Mouse (Mus musculus) myocyte (in vitro differentiated cells): ENCODE data around the gene Hpgd. TPM values are rescaled to one million over a fixed set of nuclear protein-coding genes. Genes with fewer than 3 reads are reported as not detected.

ENCODE experiments used
- H3K27me3 ChIP-seq: one replicate; pipeline ENCODE4 v1.6.1; 2011; ENCODE audit not compliant: control insufficient read depth, insufficient read depth, insufficient read length
- H3K36me3 ChIP-seq: one replicate; pipeline ENCODE4 v1.6.1; 2011; ENCODE audit not compliant: control insufficient read depth, insufficient read depth
- H3K4me2 ChIP-seq: one replicate; pipeline ENCODE4 v1.6.1; 2011; ENCODE audit warnings: low read depth, control low read depth
- H3K4me3 ChIP-seq: one replicate; pipeline ENCODE4 v1.5.1; 2011; ENCODE audit warnings: mild to moderate bottlenecking, control low read depth, moderate library complexity
- H3K79me2 ChIP-seq: one replicate; pipeline ENCODE4 v1.6.1; 2011; ENCODE audit not compliant: control insufficient read depth, insufficient read depth
- H3ac ChIP-seq: one replicate; pipeline ENCODE4 v1.6.1; 2011; ENCODE audit not compliant: control insufficient read depth, insufficient read length
- CEBPB ChIP-seq: IDR thresholded peaks from 2 replicates; pipeline ENCODE4 v1.6.1; 2011; ENCODE audit warnings: mild to moderate bottlenecking, moderate library complexity; ENCODE audit not compliant: poor library complexity, insufficient read depth, severe bottlenecking
- E2F4 ChIP-seq: IDR thresholded peaks from one replicate; pipeline ENCODE4 v1.6.1; 2011; ENCODE audit warnings: mild to moderate bottlenecking, control low read depth, moderate library complexity; ENCODE audit not compliant: insufficient read depth
- MAX ChIP-seq: IDR thresholded peaks from one replicate; pipeline ENCODE4 v1.6.1; 2011; ENCODE audit warnings: low read depth, mild to moderate bottlenecking, control low read depth
- MYOD1 ChIP-seq, 3 experiments: IDR thresholded peaks; one replicate each; pipeline ENCODE4 v1.6.1; 2011; ENCODE audit warnings: control low read depth in 2 of 3, low read depth in 2 of 3, mild to moderate bottlenecking in 2 of 3, moderate library complexity in 1 of 3; ENCODE audit not compliant: insufficient read length in 2 of 3, control insufficient read depth in 1 of 3
- MYOG ChIP-seq, 3 experiments: IDR thresholded peaks; one replicate each; pipeline ENCODE4 v1.6.1; 2011; ENCODE audit warnings: control low read depth in 2 of 3, low read depth in 2 of 3, mild to moderate bottlenecking in 2 of 3; ENCODE audit not compliant: insufficient read length in 2 of 3, control insufficient read depth in 1 of 3, insufficient read depth in 1 of 3
- POLR2A ChIP-seq: IDR thresholded peaks from one replicate; pipeline ENCODE4 v1.6.1; 2011; ENCODE audit warnings: low read depth, mild to moderate bottlenecking, control low read depth, moderate library complexity; ENCODE audit not compliant: insufficient read length
- POLR2AphosphoS2 ChIP-seq: IDR thresholded peaks from one replicate; pipeline ENCODE4 v1.6.1; 2011; ENCODE audit warnings: low read depth, control low read depth; ENCODE audit not compliant: insufficient read length
- REST ChIP-seq: IDR thresholded peaks from one replicate; pipeline ENCODE4 v1.6.1; 2011; ENCODE audit warnings: mild to moderate bottlenecking, control low read depth, moderate library complexity; ENCODE audit not compliant: insufficient read depth, insufficient read length
- SRF ChIP-seq: IDR thresholded peaks from one replicate; pipeline ENCODE4 v1.6.1; 2011; ENCODE audit warnings: low read depth; ENCODE audit not compliant: control insufficient read depth, insufficient read length
- TCF12 ChIP-seq: IDR thresholded peaks from one replicate; pipeline ENCODE4 v1.6.1; 2011; ENCODE audit warnings: mild to moderate bottlenecking, control low read depth; ENCODE audit not compliant: poor library complexity, insufficient read depth, severe bottlenecking
- TCF3 ChIP-seq: IDR thresholded peaks from one replicate; pipeline ENCODE4 v1.6.1; 2011; ENCODE audit warnings: low read depth, control low read depth; ENCODE audit not compliant: insufficient read length
- USF1 ChIP-seq: IDR thresholded peaks from one replicate; pipeline ENCODE4 v1.6.1; 2011; ENCODE audit warnings: low read depth, mild to moderate bottlenecking, control low read depth, moderate library complexity
- polyA plus RNA-seq: library from polyadenylated mRNA; unstranded; fragments of >200 nt; fragmentation: generic; extraction: Trizol; gene quantifications from one replicate; pipeline ENCODE4 v1.2.1, GENCODE M21; 2012; ENCODE audit warnings: missing spikeins

The Hpgd gene
- polyA plus RNA-seq, 1 experiment, result 0.13 TPM

DNA sequence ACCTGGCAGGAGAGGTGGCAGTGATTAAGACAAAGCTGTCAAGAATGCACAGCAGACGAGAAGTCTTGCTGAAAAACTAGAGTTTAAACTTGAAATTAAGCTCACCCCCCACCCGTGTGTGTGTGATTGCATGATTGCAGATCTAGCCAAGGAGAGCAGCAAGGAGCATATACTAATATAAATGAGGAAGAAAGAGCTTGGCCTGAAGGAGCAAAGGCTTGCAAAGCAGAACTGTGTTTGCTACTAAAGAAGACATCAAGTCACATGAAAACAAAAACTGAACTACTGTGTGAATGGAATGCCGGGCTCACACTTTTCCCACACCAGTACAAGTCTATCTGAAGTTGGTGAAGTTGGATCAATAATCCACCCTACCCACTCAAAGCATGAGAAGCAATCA, 20.8 kb downstream of the Hpgd start:
- Histone ChIP-seq H3K4me3 (no peak overlapping the region), H3ac (no peak overlapping the region), H3K79me2 (no peaks in the 10 kb centered on the region), H3K27me3 (no peaks in the 10 kb centered on the region), H3K36me3 (no peaks in the 10 kb centered on the region), H3K4me2 (no peak overlapping the region)
- TF ChIP-seq E2F4, result no peak
- TF ChIP-seq MAX, result no peak
- TF ChIP-seq MYOD1 (IDR thresholded peaks at IDR 0.05; ENCODE audit: control insufficient read depth in 1 of 3, insufficient read length in 2 of 3, low read depth in 2 of 3), result no peak
- no peak for TF ChIP-seq TCF3
- no peak for TF ChIP-seq USF1
- no peak for TF ChIP-seq MYOG (IDR thresholded peaks at IDR 0.05; ENCODE audit: control insufficient read depth in 1 of 3, insufficient read depth in 1 of 3, insufficient read length in 2 of 3, low read depth in 2 of 3)
- TF ChIP-seq TCF12, result no peak
- TF ChIP-seq CEBPB, result no peak
- TF ChIP-seq POLR2AphosphoS2, result no peak
- TF ChIP-seq REST, result no peak
- no peak for TF ChIP-seq SRF
- no peak for TF ChIP-seq POLR2A

- TF ChIP-seq MYOD1 (IDR thresholded peaks at IDR 0.05; ENCODE audit: control insufficient read depth in 1 of 3, insufficient read length in 2 of 3, low read depth in 2 of 3) (no peak), E2F4 (no peak), MAX (no peak), MYOG (IDR thresholded peaks at IDR 0.05; ENCODE audit: control insufficient read depth in 1 of 3, insufficient read depth in 1 of 3, insufficient read length in 2 of 3, low read depth in 2 of 3) (no peak), SRF (no peak), TCF3 (no peak), POLR2A (no peak), TCF12 (no peak), USF1 (no peak), REST (no peak), CEBPB (no peak)
Measured at GRCm38 (mm10) chr8:56323276-56323675, 28.9 kb downstream of the Hpgd start.

DNA sequence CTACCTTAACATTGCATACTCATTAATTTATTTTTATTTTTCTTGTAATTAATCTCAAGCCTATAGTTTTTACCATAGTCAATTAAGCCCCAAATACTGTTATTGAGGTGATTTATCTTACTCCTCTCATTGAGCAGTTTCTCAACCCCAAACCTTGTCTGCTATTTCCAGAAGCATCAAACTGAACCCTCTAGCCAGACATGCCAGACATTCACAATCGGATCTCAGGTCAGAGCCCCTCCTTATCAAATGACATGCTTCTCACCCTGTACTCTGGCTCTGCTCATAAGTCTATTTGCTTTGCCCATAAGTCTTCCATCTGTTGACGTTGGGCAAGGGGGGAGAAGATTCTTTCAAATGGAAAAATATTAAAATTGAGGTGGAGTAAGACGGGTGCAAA, 33.3 kb downstream of the Hpgd start:
- Histone ChIP-seq H3K36me3 (no peaks in the 10 kb centered on the region), H3ac (no peak overlapping the region), H3K27me3 (no peaks in the 10 kb centered on the region), H3K79me2 (no peaks in the 10 kb centered on the region), H3K4me2 (no peak overlapping the region), H3K4me3 (no peak overlapping the region)
- TF ChIP-seq TCF3 (no peak), E2F4 (no peak), MYOG (IDR thresholded peaks at IDR 0.05; ENCODE audit: control insufficient read depth in 1 of 3, insufficient read depth in 1 of 3, insufficient read length in 2 of 3, low read depth in 2 of 3) (no peak)

More at GRCm38 (mm10) chr8:56323276-56323675, 28.9 kb downstream of the Hpgd start:
- Histone ChIP-seq H3K4me3 (no peak overlapping the region), H3ac (no peak overlapping the region), H3K79me2 (no peaks in the 10 kb centered on the region), H3K27me3 (no peaks in the 10 kb centered on the region), H3K4me2 (no peak overlapping the region), H3K36me3 (no peaks in the 10 kb centered on the region)

DNA sequence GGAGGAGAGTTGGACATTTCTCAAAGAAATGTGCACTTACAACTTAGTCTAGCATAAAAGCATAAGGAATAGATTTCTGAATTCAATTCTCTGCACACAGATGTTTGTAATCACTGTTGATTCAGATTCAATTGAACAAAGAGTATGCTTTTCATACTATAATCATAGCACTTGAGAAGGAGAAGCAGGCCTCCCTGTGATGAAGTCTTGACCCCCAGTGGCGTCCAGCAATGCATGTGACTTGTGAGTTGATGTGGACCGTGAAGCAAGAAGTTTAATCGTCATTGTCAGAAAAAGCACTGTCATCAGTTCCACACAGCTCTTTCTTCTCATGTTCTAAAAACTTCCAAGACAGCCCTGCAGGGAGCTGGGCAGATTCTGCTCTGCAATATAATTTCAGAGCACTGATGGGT, 33.8 kb downstream of the Hpgd start:
- Histone ChIP-seq H3K36me3 (no peaks in the 10 kb centered on the region), H3K27me3 (no peaks in the 10 kb centered on the region), H3ac (no peak overlapping the region), H3K4me2 (no peak overlapping the region), H3K4me3 (no peak overlapping the region), H3K79me2 (no peaks in the 10 kb centered on the region)
- no peak for TF ChIP-seq REST
- no peak for TF ChIP-seq SRF
- no peak for TF ChIP-seq POLR2A

DNA sequence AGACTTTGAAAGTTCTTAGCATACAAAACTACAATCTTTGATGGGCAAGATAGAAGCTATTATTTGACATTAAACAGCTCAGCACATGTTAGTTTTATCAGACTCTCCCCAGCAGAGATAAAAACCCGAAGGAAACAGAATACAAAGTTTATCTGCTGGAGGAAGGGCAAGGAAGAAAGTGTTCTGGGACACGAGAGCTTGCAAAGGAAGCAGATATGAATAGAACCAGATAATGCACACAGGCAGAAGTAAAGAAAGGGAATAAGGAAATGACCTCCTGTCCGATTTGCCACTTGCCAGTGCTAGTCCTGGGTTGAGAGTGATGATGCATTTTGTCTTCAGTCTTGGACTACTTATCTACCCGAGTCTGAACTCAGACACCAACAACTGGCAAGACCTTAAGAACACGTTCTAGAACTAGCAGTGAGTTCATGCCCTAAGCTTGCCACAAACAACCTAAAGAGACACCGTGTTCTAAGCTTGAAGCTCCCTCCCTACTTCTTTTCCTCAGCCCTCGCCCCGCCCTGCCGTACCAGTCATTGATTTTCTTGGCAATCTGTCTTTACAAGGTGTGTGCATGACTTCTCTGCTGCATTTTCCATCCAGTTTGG, 41.1 kb downstream of the Hpgd start:
- H3K79me2 ChIP-seq, result no peaks in the 10 kb centered on the region
- no peak for TF ChIP-seq POLR2AphosphoS2
- TF ChIP-seq REST, result no peak
- TF ChIP-seq TCF3, result no peak
- TF ChIP-seq SRF, result no peak
- TF ChIP-seq MAX, result no peak
- no peak for TF ChIP-seq USF1
- no peak for TF ChIP-seq TCF12
- no peak for TF ChIP-seq MYOG (IDR thresholded peaks at IDR 0.05; ENCODE audit: control insufficient read depth in 1 of 3, insufficient read depth in 1 of 3, insufficient read length in 2 of 3, low read depth in 2 of 3)
- no peak for TF ChIP-seq CEBPB
- no peak overlapping the region for H3K4me3 ChIP-seq
- H3K4me2 ChIP-seq, result no peak overlapping the region
- no peak overlapping the region for H3ac ChIP-seq
- no peaks in the 10 kb centered on the region for H3K36me3 ChIP-seq
- no peaks in the 10 kb centered on the region for H3K27me3 ChIP-seq
